Mouse (Mus musculus): ENCODE data around the gene Fam69b.
A peak's percentile ranks its signal among the peaks of the same experiment; 100 is the strongest.

The Fam69b gene

GRCm38 (mm10) chr2:26627921-26628739, at the start of gene Fam69b:
Fam69b (plus strand) TSS chr2:26628457.
- peak; percentile 85 for DNase-seq (ENCODE audit: low spot score in 2 of 2)

- DNase-seq (ENCODE audit: low spot score in 2 of 2), result no peak
Measured at GRCm38 (mm10) chr2:26579714-26580113, 48.5 kb upstream of the Fam69b start, which contains the start of gene Egfl7. Egfl7 (plus strand) TSS chr2:26580014.

DNA sequence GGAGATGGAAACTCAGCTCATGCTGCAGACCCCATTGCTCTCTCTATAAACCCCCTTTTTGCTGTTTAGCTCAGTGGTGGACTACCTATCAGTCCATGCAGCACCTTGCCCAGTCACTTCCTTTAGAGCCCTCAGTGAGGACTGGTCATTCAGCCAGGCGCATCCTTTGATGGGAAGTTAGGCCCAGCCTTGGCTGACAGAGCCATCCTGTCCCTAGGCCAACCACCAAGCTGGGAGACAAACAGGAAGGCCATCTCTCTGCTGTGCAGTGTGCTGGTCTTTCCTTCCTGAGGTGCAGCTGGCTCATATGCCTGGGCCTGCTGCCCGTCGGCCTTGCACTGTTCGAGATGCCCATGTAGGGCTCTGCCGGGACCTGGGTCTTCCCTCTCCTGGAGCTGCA, 47.5 kb upstream of the Fam69b start:
- no peak for DNase-seq (ENCODE audit: low spot score in 2 of 2)

DNA sequence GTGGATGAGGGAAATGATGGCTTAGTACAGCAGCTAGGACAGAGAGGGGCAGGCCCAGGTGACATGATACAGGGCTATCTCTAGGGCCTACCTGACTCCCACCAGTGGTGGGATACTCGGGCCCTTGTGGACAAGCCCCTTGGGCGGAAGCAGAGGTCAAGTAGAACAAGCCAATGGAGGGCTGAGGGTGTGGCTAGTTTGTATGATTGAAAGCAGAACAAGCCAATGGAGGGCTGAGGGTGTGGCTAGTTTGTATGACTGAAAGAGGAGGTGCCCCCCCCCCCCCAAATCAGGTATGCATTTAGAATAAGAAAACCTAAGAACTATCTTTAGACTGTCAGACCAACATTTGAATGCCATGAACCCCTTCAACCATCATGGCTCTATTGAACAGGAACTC, 46.1 kb upstream of the Fam69b start:
- no peak for DNase-seq (ENCODE audit: low spot score in 2 of 2)

GRCm38 (mm10) chr2:26582741-26583140, 45.5 kb upstream of the Fam69b start:
- no peak for DNase-seq (ENCODE audit: low spot score in 2 of 2)

DNA sequence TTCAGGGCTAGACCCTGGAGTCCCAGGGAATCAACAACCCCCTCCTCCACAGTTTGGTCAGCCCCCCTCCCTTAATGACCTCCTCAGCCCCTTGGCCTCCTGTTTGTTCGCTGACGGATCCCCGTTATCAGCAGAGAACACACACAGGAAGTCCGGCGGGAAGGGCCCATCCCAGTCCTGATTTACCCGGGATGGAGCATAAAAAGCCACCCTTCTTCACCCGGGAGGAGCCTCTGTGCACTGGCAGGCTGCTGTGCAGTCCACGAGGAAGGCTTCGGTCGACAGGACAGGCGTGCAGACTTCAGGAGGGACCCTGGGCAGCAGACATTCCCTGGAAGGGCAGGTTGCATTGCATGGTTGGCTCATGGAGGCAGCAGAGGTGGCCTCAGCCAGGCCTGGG, 44.6 kb upstream of the Fam69b start:
- DNase-seq (ENCODE audit: low spot score in 2 of 2), result no peak

- DNase-seq (ENCODE audit: low spot score in 2 of 2), result no peak
Measured at GRCm38 (mm10) chr2:26585713-26586112, 42.5 kb upstream of the Fam69b start.

DNA sequence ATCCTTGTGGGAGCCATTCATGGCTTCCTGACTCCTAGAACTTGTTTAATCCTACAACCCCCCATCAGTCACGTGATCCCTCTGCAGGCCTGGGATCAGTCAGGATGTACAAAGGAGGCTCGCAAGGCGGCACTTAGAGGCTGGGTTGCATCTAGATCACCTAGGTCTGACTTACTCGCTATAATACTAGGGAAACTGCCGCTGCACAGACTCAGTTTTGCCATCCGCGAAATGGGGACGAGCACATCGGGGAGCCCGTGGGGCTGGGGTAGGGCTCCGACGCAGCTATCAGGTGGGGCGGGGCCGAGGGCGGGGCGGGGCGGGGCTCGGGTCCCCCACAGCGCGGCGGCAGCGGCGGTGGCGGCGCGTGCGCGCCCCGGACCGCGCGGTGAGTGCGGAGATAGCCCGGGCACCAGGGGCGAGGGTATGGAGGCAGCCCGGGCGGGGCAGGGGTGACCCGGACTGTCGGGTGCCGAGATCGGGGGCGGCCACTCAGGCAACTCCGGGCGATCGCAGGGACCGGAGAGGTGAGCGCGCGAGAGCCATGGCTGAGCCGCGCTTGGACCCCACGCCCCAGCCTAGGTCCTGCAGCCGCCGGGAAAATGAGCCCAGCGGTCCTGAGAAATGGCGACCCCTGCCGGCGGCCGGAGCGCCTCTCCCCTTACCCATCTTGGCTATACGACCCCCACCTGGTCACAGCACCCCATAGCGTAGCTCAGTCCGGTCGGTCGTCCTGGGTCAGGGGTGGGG, 41.8 kb upstream of the Fam69b start, which contains the start of gene Gm20532:
TSS of gene Gm20532 (plus strand) at position 346 of the 750 bp plus-strand sequence.
- peak; percentile 30 to 49 for DNase-seq (ENCODE audit: low spot score in 2 of 2)

- DNase-seq (ENCODE audit: low spot score in 2 of 2), result no peak
Measured at GRCm38 (mm10) chr2:26587044-26587405, 41.2 kb upstream of the Fam69b start.

- DNase-seq (ENCODE audit: low spot score in 2 of 2), result no peak
Measured at GRCm38 (mm10) chr2:26588573-26588972, 39.7 kb upstream of the Fam69b start.

DNA sequence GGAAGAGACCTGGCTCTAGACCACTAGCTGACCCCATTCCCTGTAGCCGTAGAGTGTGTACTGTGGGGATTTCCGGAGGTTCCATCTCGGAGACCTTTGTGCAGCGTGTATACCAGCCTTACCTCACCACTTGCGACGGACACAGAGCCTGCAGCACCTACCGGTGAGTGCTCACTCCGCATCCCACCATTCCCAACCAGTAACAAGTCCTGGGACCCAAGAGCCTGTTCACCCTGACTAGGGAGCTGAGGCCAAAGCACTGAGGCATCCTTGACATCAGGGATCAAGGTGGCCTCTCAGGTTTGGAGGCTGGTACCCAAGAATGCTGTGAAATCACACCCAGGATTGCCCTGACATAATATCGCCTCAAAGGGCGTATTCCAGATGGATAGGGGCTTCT, 39.0 kb upstream of the Fam69b start:
- no peak for DNase-seq (ENCODE audit: low spot score in 2 of 2)

DNA sequence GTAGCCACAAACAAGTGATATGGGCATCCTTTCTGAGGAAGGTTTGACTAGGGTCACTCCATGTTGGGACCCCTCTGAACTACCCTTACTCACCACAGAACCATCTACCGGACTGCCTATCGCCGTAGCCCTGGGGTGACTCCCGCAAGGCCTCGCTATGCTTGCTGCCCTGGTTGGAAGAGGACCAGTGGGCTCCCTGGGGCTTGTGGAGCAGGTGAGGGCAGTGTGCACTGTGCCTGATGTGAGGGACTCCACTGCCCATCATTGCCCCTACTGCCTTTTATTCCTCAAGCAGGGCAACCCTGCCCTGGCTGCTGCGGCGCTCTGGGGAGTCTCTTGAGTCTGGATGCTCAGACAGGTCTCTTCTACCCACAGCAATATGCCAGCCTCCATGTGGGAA, 38.0 kb upstream of the Fam69b start:
- DNase-seq (ENCODE audit: low spot score in 2 of 2), result no peak

- DNase-seq (ENCODE audit: low spot score in 2 of 2), result no peak
Measured at GRCm38 (mm10) chr2:26590962-26591361, 37.3 kb upstream of the Fam69b start.

- no peak for DNase-seq (ENCODE audit: low spot score in 2 of 2)
Measured at GRCm38 (mm10) chr2:26591416-26591815, 36.8 kb upstream of the Fam69b start.

GRCm38 (mm10) chr2:26593211-26594021, 34.8 kb upstream of the Fam69b start:
- DNase-seq (ENCODE audit: low spot score in 2 of 2), result no peak

- no peak for DNase-seq (ENCODE audit: low spot score in 2 of 2)
Measured at GRCm38 (mm10) chr2:26594022-26594346, 34.3 kb upstream of the Fam69b start.

DNA sequence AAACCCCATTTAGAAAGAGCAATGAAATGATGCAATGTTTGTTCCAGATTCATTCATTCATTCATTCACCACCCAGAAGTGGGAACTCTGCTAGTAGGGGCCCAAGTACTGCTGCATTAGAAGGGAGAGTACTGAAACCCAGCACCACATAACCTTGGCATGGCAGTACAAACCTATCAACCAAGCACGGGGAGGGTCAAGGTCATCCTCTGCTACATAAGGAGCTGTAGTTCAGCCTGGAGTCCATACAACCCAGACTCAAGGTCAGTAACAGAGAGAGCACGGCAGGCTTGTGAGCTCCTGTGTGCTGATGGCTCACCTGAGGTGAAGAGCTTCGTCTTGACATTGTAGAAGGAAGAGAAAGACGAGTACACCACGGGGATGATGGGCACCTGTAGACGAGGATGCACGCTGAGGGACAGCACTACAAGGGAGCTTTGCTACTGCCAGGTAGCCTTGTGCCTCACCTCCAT, 33.8 kb upstream of the Fam69b start:
- no peak for DNase-seq (ENCODE audit: low spot score in 2 of 2)

- no peak for DNase-seq (ENCODE audit: low spot score in 2 of 2)
Measured at GRCm38 (mm10) chr2:26594934-26595724, 33.1 kb upstream of the Fam69b start.

DNA sequence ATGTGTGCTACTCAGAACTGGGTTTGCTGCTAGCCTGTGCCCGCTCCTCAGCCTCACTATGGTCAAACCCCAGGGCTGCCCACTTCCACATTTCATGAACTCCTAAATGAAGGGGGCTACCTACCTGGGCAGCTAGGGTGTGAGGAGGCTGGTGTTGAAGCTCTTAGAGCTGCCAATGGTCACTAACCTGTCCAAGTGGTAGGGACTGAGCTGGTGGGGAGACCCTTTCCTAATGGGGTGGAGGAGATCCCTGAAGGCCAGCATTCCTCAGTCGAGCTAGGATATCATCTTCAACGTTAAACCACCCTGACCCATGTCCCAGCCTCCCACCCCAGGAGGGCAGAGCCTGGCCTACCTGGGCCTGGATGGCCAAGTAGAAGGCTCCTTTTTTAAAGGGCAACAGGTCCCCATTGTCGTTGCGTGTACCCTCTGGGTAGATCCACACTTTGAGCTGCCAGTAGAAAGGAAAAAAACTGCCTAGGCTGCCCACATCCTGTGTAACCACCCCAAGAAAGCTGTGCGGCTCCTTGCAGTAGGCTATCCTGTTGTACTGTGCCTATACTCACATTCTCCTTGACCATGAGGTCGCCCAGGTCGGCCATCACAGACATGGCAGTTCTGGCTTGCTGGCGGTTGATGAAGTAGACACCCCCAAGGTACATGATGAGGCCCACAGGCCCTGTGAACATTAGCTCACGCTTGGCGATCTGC, 32.4 kb upstream of the Fam69b start:
- DNase-seq (ENCODE audit: low spot score in 2 of 2), result no peak

DNA sequence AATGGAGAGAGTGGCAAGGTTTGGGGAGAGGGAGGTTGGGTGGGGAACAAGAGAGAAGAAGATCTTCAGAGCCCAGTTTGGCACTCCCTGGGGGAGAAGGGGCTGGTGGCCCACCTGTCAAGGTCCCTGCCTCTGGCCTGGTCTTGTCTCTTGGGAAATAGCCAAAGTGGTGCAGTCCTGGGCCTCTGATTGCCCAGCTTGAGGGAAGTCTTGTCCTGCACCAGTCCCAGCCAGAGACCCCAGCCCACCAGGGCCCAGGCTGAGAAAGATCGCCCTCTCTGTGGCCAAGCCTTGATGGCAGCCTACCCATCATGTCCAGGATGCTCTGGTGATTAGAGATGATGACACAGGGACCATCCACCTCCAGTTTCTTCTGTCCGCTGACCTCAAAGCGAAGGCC, 31.4 kb upstream of the Fam69b start:
- no peak for DNase-seq (ENCODE audit: low spot score in 2 of 2)

- no peak for DNase-seq (ENCODE audit: low spot score in 2 of 2)
Measured at GRCm38 (mm10) chr2:26597810-26598209, 30.4 kb upstream of the Fam69b start.

All from right cerebral cortex, postnatal 36 days (tissue).